Mouse (Mus musculus): Measurements from ENCODE around the gene Gpr4. TPM values are rescaled to one million over a fixed set of nuclear protein-coding genes. Genes with fewer than 3 reads are reported as not detected.

Gpr4 gene
- polyA plus RNA-seq, 1 experiment from 2014 or later = 1.2 TPM

DNA sequence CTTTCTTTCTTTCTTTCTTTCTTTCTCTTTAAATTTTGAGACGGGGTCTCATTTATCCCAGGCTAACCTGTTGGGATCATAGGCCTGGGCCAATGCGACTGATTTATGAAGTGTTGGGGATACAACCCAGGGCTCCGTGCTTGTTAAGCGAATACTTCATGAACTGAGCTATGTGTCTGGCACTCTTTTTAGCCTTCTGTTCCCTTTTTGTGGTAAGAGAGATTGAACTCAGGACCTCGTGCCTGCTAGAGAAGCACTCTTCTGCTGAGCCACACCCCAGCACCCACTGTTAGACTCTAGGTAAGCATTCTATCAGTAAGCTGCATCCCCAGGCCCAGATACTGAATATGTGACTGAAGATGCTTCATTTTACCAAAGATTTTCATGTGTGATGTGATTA is 5.2 kb downstream of the Gpr4 start:
- Histone ChIP-seq H3K9me3 (replicated peaks) (no peaks in the 10 kb centered on the region), H3K4me2 (no peak overlapping the region), H3K4me1 (0 out of 2 replicates have a peak, but pooled peaks cover 1% of the 10 kb centered on the region), H3K27me3 (peaks cover 11% of the 10 kb centered on the region; the same call in 1 of the 2 replicates), H3K4me3 (no peak overlapping the region), H3K27ac (no peak overlapping the region), H3K36me3 (ENCODE audit: poor library complexity, severe bottlenecking) (peaks cover 4% of the 10 kb centered on the region), H3K9ac (no peak overlapping the region)
- WGBS = 73% methylated on average over 5 of the region's 5 CpGs
- ATAC-seq = no peak

DNA sequence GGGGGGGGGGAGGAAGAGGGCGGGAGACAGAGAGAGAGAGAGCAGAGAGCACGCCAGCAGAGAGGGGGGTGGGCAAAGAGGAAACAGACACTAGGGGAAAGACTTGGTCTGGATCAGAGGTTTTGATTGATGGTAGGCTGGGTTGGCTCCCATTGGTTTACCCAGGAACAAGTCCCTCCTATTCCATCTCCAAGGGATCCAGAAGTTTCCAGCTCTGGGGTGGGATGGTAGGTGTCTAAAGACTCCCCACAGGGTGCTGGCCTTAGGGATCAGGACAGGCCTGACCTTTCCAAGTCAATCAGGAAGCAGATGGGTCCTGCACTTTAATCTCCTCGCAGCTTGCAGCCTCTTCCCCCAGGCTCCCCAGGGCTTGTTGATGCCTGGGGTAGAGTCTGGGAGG is 5.6 kb downstream of the Gpr4 start:
- H3K9me3 ChIP-seq (replicated peaks) = no peaks in the 10 kb centered on the region
- peaks cover 4% of the 10 kb centered on the region for H3K36me3 ChIP-seq (ENCODE audit: poor library complexity, severe bottlenecking)
- no peak overlapping the region for H3K9ac ChIP-seq
- no peak for ATAC-seq
- H3K27me3 ChIP-seq = peaks cover 8% of the 10 kb centered on the region; the same call in 1 of the 2 replicates
- no peak overlapping the region for H3K27ac ChIP-seq
- H3K4me3 ChIP-seq = no peak overlapping the region
- no peak overlapping the region for H3K4me2 ChIP-seq
- no peaks in the 10 kb centered on the region for H3K4me1 ChIP-seq
- WGBS = 7% methylated on average over 1 of the region's 3 CpGs

GRCm38 (mm10) chr7:19220061-19220460 is 7.7 kb downstream of the Gpr4 start:
- no peaks in the 10 kb centered on the region for H3K27me3 ChIP-seq
- 67% methylated on average over 3 of the region's 3 CpGs for WGBS
- H3K4me2 ChIP-seq = no peak overlapping the region
- no peaks in the 10 kb centered on the region for H3K4me1 ChIP-seq
- peaks cover 4% of the 10 kb centered on the region for H3K36me3 ChIP-seq (ENCODE audit: poor library complexity, severe bottlenecking)
- H3K4me3 ChIP-seq = no peak overlapping the region
- H3K27ac ChIP-seq = no peak overlapping the region
- no peak for ATAC-seq
- H3K9me3 ChIP-seq (replicated peaks) = no peaks in the 10 kb centered on the region
- no peak overlapping the region for H3K9ac ChIP-seq

DNA sequence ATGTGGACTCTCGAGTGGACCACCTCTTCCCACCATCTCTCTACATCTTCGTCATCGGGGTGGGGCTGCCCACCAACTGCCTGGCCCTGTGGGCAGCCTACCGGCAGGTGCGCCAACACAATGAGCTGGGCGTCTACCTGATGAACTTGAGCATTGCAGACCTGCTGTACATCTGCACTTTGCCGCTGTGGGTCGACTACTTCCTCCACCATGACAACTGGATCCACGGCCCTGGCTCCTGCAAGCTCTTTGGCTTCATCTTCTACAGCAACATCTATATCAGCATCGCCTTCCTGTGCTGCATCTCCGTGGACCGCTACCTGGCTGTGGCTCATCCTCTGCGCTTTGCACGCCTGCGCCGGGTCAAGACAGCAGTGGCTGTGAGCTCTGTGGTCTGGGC is 9.9 kb downstream of the Gpr4 start:
- WGBS = 95% methylated on average over 16 of the region's 16 CpGs
- no peak overlapping the region for H3K4me3 ChIP-seq
- no peak overlapping the region for H3K27ac ChIP-seq
- peaks cover 13% of the 10 kb centered on the region for H3K36me3 ChIP-seq (ENCODE audit: poor library complexity, severe bottlenecking)
- ATAC-seq = no peak
- no peak overlapping the region for H3K9ac ChIP-seq
- H3K9me3 ChIP-seq (replicated peaks) = no peaks in the 10 kb centered on the region
- no peaks in the 10 kb centered on the region for H3K27me3 ChIP-seq
- H3K4me1 ChIP-seq = peaks cover 7% of the 10 kb centered on the region
- no peak overlapping the region for H3K4me2 ChIP-seq

DNA sequence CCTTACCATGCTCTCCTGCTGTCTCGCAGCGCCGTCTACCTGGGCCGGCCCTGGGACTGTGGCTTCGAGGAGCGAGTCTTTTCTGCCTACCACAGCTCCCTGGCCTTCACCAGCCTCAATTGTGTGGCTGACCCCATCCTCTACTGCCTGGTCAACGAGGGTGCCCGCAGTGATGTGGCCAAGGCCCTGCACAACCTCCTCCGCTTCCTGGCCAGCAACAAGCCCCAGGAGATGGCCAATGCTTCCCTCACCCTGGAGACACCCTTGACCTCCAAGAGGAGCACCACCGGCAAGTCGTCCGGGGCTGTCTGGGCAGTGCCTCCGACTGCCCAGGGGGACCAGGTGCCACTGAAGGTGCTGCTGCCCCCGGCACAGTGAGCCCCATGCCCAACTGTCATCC is 10.5 kb downstream of the Gpr4 start:
- Histone ChIP-seq H3K27me3 (no peaks in the 10 kb centered on the region), H3K27ac (no peak overlapping the region), H3K9ac (no peak overlapping the region), H3K4me1 (peaks cover 11% of the 10 kb centered on the region), H3K4me3 (no peak overlapping the region), H3K9me3 (replicated peaks) (no peaks in the 10 kb centered on the region), H3K36me3 (ENCODE audit: poor library complexity, severe bottlenecking) (peaks cover 13% of the 10 kb centered on the region), H3K4me2 (no peak overlapping the region)
- ATAC-seq = no peak
- 93% methylated on average over 14 of the region's 14 CpGs for WGBS

DNA sequence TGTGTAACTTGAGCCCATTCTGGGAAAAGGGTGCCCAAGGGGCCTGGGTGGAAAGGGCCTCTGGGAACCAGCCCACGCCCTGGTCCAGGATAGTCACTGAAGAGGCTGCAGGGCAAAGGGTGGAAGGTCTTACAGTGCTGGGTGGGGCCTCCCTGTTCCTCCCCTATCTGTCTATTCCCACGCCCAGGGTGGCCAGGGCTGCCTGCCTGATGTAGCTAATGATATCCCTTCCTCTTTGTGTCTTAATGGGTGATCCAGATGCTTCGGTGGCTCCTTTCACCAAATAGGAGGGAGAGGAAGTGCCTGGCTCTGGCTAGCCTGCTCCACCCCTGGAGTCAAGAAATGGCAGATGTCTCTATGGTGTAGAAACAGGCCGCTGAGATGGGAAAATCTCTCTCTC is 12.6 kb downstream of the Gpr4 start:
- 87% methylated on average over 4 of the region's 4 CpGs for WGBS
- H3K27me3 ChIP-seq = no peaks in the 10 kb centered on the region
- no peak overlapping the region for H3K27ac ChIP-seq
- no peak overlapping the region for H3K4me2 ChIP-seq
- no peaks in the 10 kb centered on the region for H3K9me3 ChIP-seq (replicated peaks)
- no peak overlapping the region for H3K9ac ChIP-seq
- peaks cover 13% of the 10 kb centered on the region for H3K36me3 ChIP-seq (ENCODE audit: poor library complexity, severe bottlenecking)
- ATAC-seq = no peak
- H3K4me3 ChIP-seq = no peak overlapping the region
- H3K4me1 ChIP-seq = peaks cover 20% of the 10 kb centered on the region

DNA sequence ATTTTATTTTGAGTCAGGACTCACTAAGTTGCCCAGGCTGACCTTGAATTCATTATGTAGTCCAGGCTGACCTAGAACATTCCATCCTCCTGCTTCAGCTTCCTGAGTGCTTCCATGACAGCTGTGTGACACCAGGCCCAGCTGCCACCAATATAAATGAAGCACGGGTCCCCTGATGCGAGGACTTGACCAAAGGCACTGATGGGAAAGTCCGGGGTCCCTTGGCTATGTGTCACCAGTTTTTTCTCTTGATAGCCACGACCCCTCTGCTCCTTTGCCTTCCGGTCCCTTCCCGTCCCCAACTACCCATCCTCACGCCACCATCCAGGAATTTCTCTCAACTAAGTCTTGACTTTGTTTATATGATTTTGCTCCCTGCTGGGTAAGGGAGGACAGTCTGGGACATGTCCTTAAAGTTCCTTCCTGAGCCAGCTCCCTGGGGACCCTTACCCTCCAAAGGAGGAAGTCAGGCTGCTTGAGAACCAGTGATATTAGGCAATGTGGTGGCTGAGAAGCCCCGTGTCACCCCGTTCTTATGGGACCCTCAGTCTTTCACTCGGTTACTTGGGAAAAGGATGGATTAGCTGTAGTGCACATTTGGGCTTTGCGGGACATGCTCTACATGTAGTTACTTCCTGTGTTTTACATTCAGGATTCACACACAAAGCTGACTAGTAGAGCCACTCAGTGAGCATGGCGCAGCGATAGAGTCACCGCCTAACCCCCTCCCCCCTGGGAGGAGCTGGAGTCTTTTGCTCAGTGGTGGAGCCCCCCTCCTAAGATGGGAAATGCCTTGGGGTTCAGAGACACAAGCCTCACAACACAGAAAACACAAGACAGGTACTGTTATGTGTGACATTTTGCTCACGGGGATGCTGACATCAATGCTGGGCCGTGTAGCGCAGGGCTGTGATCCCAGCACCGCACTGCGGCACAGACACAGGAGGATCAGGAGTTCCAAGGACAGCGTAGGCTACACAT is 14.8 kb downstream of the Gpr4 start:
- Histone ChIP-seq H3K9me3 (replicated peaks) (no peaks in the 10 kb centered on the region), H3K9ac (peak overlapping the region; percentile 77), H3K4me2 (peak overlapping the region; percentile 83), H3K36me3 (ENCODE audit: poor library complexity, severe bottlenecking) (peaks cover 20% of the 10 kb centered on the region), H3K27ac (peak overlapping the region; percentile 100), H3K4me1 (peaks cover 27% of the 10 kb centered on the region), H3K27me3 (no peaks in the 10 kb centered on the region), H3K4me3 (peak overlapping the region; percentile 64)
- 23% methylated on average over 20 of the region's 20 CpGs for WGBS
- peak; percentile 16 for ATAC-seq

GRCm38 (mm10) chr7:19227883-19228792 is 15.8 kb downstream of the Gpr4 start, which contains the start of gene Opa3:
TSS of gene Opa3 (plus strand) at chr7:19228334.
- ATAC-seq = peak; percentile 97
- H3K4me1 ChIP-seq = peaks cover 31% of the 10 kb centered on the region
- peak within 1 kb of the TSS; percentile 100 for H3K27ac ChIP-seq
- no peaks in the 10 kb centered on the region for H3K27me3 ChIP-seq
- no peaks in the 10 kb centered on the region for H3K9me3 ChIP-seq (replicated peaks)
- peak within 1 kb of the TSS; percentile 83 for H3K4me2 ChIP-seq
- H3K4me3 ChIP-seq = peak within 1 kb of the TSS; percentile 64
- under 1% methylated on average over 84 of the region's 91 CpGs for WGBS
- H3K9ac ChIP-seq = peak within 1 kb of the TSS; percentile 77
- peaks cover 17% of the 10 kb centered on the region for H3K36me3 ChIP-seq (ENCODE audit: poor library complexity, severe bottlenecking)

GRCm38 (mm10) chr7:19228793-19229148 is 16.4 kb downstream of the Gpr4 start:
- no peaks in the 10 kb centered on the region for H3K9me3 ChIP-seq (replicated peaks)
- 0% methylated on average over 14 of the region's 14 CpGs for WGBS
- peak overlapping the region; percentile 100 for H3K27ac ChIP-seq
- H3K9ac ChIP-seq = peak overlapping the region; percentile 71
- no peak for ATAC-seq
- H3K4me1 ChIP-seq = peaks cover 31% of the 10 kb centered on the region
- peak overlapping the region; percentile 64 for H3K4me3 ChIP-seq
- no peaks in the 10 kb centered on the region for H3K27me3 ChIP-seq
- peak overlapping the region; percentile 83 for H3K4me2 ChIP-seq
- H3K36me3 ChIP-seq (ENCODE audit: poor library complexity, severe bottlenecking) = peaks cover 17% of the 10 kb centered on the region

DNA sequence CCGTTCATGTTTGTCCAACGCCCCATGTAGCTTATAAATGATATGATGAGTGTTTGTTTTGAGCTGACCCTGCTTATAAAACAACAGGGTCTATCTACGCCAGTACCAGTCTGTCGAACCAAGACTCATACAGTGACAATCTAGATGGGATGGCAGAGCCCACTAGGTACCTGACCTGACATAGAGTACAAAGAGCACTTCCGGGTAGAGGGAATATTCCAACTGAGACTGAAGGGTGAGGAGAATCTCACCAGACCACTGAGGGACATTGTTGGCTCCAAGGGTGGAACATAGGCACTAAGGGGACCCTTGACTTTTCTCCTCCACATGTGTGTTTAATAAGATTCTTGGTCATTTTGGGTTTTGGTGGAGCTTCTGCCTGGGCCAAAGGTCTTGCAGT is 17.1 kb downstream of the Gpr4 start:
- Histone ChIP-seq H3K36me3 (ENCODE audit: poor library complexity, severe bottlenecking) (peaks cover 17% of the 10 kb centered on the region), H3K9me3 (replicated peaks) (no peaks in the 10 kb centered on the region), H3K4me1 (peaks cover 31% of the 10 kb centered on the region), H3K27me3 (no peaks in the 10 kb centered on the region), H3K9ac (peak overlapping the region; percentile 71), H3K4me2 (peak overlapping the region; percentile 83), H3K4me3 (peak overlapping the region; percentile 64), H3K27ac (peak overlapping the region; percentile 100)
- WGBS = 55% methylated on average over 5 of the region's 5 CpGs
- no peak for ATAC-seq

DNA sequence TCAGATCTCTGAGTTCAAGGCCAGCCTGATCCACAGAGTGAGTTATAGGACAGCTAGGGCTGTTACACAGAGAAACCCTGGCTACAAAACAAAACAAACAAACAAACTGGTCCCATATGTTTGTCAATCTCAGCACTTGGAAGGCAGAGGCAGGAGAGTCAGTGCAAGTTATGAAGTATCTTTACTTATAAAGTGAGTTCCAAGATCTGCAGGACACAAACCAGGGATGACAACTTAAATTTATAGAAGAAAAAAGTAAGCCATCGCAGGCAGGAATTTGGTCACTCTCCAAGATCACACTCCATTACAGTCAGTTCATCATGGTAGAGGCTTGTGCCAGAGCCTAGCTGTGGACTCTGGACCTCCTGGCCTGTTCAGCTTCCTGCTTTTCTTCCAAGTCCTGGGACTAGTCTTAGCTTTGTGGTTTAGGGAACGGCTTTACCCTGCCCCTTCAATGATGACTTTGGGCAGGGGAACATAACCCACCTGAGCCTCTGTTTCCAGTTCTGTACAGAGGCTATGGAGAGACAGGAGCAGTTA is 17.8 kb downstream of the Gpr4 start:
- no peak for ATAC-seq
- Histone ChIP-seq H3K9me3 (replicated peaks) (no peaks in the 10 kb centered on the region), H3K36me3 (ENCODE audit: poor library complexity, severe bottlenecking) (peaks cover 17% of the 10 kb centered on the region), H3K27ac (no peak overlapping the region), H3K4me2 (peak overlapping the region; percentile 83), H3K27me3 (no peaks in the 10 kb centered on the region), H3K4me1 (peaks cover 31% of the 10 kb centered on the region), H3K9ac (peak overlapping the region; percentile 71), H3K4me3 (no peak overlapping the region)
- 95% methylated on average over 2 of the region's 2 CpGs for WGBS

All from forebrain, embryonic 13.5 days (tissue).